Mouse (Mus musculus) midbrain, embryonic 12.5 days (tissue): Measurements from ENCODE around the gene Cpox. TPM values are rescaled to one million over a fixed set of nuclear protein-coding genes. Genes with fewer than 3 reads are reported as not detected.

Experiments used
- ATAC-seq: fragments of 200-750 bp; cut with Nextera tagmentation; 2 replicates; pipeline ENCODE4 v1.8.0; 2017; ENCODE audit warnings: low read depth, moderate TSS enrichment, moderate library complexity; ENCODE audit not compliant: low FRiP score
- H3K27ac ChIP-seq: fragments of 300-500 bp; sonication (generic); replicated peaks from 2 replicates; pipeline ENCODE4 v1.5.1; 2016; ENCODE audit warnings: mild to moderate bottlenecking
- H3K27me3 ChIP-seq: fragments of 300-500 bp; sonication (generic); 2 replicates; pipeline ENCODE4 v1.6.1; 2016; ENCODE audit warnings: mild to moderate bottlenecking
- H3K36me3 ChIP-seq: fragments of 300-500 bp; sonication (generic); 2 replicates; pipeline ENCODE4 v1.6.1; 2016
- H3K4me1 ChIP-seq: fragments of 300-500 bp; sonication (generic); 2 replicates; pipeline ENCODE4 v1.6.1; 2016
- H3K4me2 ChIP-seq: fragments of 300-500 bp; sonication (generic); replicated peaks from 2 replicates; pipeline ENCODE4 v1.6.1; 2016; ENCODE audit warnings: mild to moderate bottlenecking, moderate library complexity
- H3K4me3 ChIP-seq: fragments of 300-500 bp; sonication (generic); 2 replicates; pipeline ENCODE4 v1.5.1; 2016; ENCODE audit warnings: mild to moderate bottlenecking
- H3K9ac ChIP-seq: fragments of 300-500 bp; sonication (generic); replicated peaks from 2 replicates; pipeline ENCODE4 v1.6.1; 2016; ENCODE audit warnings: mild to moderate bottlenecking, moderate library complexity
- H3K9me3 ChIP-seq: fragments of 300-500 bp; sonication (generic); 2 replicates; pipeline ENCODE4 v1.6.1; 2016; ENCODE audit warnings: mild to moderate bottlenecking
- WGBS: fragments of 180-500 bp; shearing (Covaris S2); methylation state at CpG from one replicate; pipeline ENCODE4 v1.1.7; 2016; 5-methylcytosine and 5-hydroxymethylcytosine counted together
- polyA plus RNA-seq: library from polyadenylated mRNA; unstranded; fragments of >200 nt; fragmentation: Nextera tagmentation; extraction: Ambion mirVana; gene quantifications from 2 replicates; pipeline ENCODE4 v1.2.1, GENCODE M21; 2016

Gene Cpox
- 16.6 and 17.2 TPM in 2 replicates for polyA plus RNA-seq

GRCm38 (mm10) chr16:58669917-58670630, at the start of gene Cpox:
TSS of gene Cpox (plus strand) at chr16:58670292.
- H3K4me1 ChIP-seq, result 0 out of 2 replicates have a peak, but pooled peaks cover 7% of the 10 kb centered on the region
- peak within 1 kb of the TSS; percentile 78 for H3K27ac ChIP-seq
- H3K36me3 ChIP-seq, result peaks cover 15% of the 10 kb centered on the region
- H3K9me3 ChIP-seq, result no peaks in the 10 kb centered on the region
- ATAC-seq, result peak; percentile 99
- peak within 1 kb of the TSS; percentile 82 for H3K4me2 ChIP-seq
- WGBS, result under 1% methylated on average over 51 of the region's 51 CpGs
- H3K4me3 ChIP-seq, result peak within 1 kb of the TSS; percentile 73
- peak within 1 kb of the TSS; percentile 71 for H3K9ac ChIP-seq
- H3K27me3 ChIP-seq, result no peaks in the 10 kb centered on the region

GRCm38 (mm10) chr16:58622377-58622776, 47.7 kb upstream of the Cpox start:
- no peak for ATAC-seq
- H3K9ac ChIP-seq, result no peak overlapping the region
- WGBS, result 92% methylated on average over 3 of the region's 3 CpGs

GRCm38 (mm10) chr16:58623114-58623513, 47.0 kb upstream of the Cpox start:
- Histone ChIP-seq H3K27me3 (no peaks in the 10 kb centered on the region), H3K4me3 (no peak overlapping the region), H3K27ac (no peak overlapping the region), H3K4me1 (no peaks in the 10 kb centered on the region), H3K4me2 (no peak overlapping the region), H3K9ac (no peak overlapping the region), H3K9me3 (no peaks in the 10 kb centered on the region), H3K36me3 (no peaks in the 10 kb centered on the region)
- 80% methylated on average over 4 of the region's 4 CpGs for WGBS
- no peak for ATAC-seq

More at GRCm38 (mm10) chr16:58622377-58622776, 47.7 kb upstream of the Cpox start:
- Histone ChIP-seq H3K4me2 (no peak overlapping the region), H3K4me1 (no peaks in the 10 kb centered on the region), H3K4me3 (no peak overlapping the region), H3K27ac (no peak overlapping the region), H3K27me3 (no peaks in the 10 kb centered on the region), H3K36me3 (no peaks in the 10 kb centered on the region), H3K9me3 (no peaks in the 10 kb centered on the region)

GRCm38 (mm10) chr16:58623944-58624343, 46.1 kb upstream of the Cpox start:
- Histone ChIP-seq H3K27ac (no peak overlapping the region), H3K4me1 (no peaks in the 10 kb centered on the region), H3K4me3 (no peak overlapping the region), H3K36me3 (no peaks in the 10 kb centered on the region), H3K27me3 (no peaks in the 10 kb centered on the region), H3K9me3 (no peaks in the 10 kb centered on the region), H3K4me2 (no peak overlapping the region), H3K9ac (no peak overlapping the region)
- peak; percentile 54; the same call in 1 of the 2 replicates for ATAC-seq
- WGBS, result 90% methylated on average over 6 of the region's 6 CpGs

- H3K36me3 ChIP-seq, result no peaks in the 10 kb centered on the region
- no peak for ATAC-seq
- no peak overlapping the region for H3K4me2 ChIP-seq
- H3K9me3 ChIP-seq, result no peaks in the 10 kb centered on the region
- WGBS, result 84% methylated on average over 4 of the region's 4 CpGs
- no peaks in the 10 kb centered on the region for H3K27me3 ChIP-seq
- no peak overlapping the region for H3K9ac ChIP-seq
- no peak overlapping the region for H3K27ac ChIP-seq
- H3K4me3 ChIP-seq, result no peak overlapping the region
- no peaks in the 10 kb centered on the region for H3K4me1 ChIP-seq
Measured at GRCm38 (mm10) chr16:58627597-58628335, 42.3 kb upstream of the Cpox start.

- Histone ChIP-seq H3K9ac (no peak overlapping the region), H3K27ac (no peak overlapping the region), H3K9me3 (no peaks in the 10 kb centered on the region), H3K4me2 (no peak overlapping the region), H3K27me3 (no peaks in the 10 kb centered on the region), H3K36me3 (no peaks in the 10 kb centered on the region), H3K4me1 (no peaks in the 10 kb centered on the region), H3K4me3 (no peak overlapping the region)
- ATAC-seq, result no peak
- WGBS, result 92% methylated on average over 2 of the region's 2 CpGs
Measured at GRCm38 (mm10) chr16:58628336-58628680, 41.8 kb upstream of the Cpox start.

GRCm38 (mm10) chr16:58628968-58629367, 41.1 kb upstream of the Cpox start:
- Histone ChIP-seq H3K27ac (no peak overlapping the region), H3K4me2 (no peak overlapping the region), H3K9me3 (no peaks in the 10 kb centered on the region), H3K4me1 (no peaks in the 10 kb centered on the region), H3K27me3 (no peaks in the 10 kb centered on the region), H3K36me3 (no peaks in the 10 kb centered on the region), H3K9ac (no peak overlapping the region), H3K4me3 (no peak overlapping the region)
- ATAC-seq, result no peak
- WGBS, result 96% methylated on average over 5 of the region's 5 CpGs

- H3K4me3 ChIP-seq, result no peak overlapping the region
- no peaks in the 10 kb centered on the region for H3K27me3 ChIP-seq
- no peak overlapping the region for H3K9ac ChIP-seq
- no peaks in the 10 kb centered on the region for H3K4me1 ChIP-seq
- no peak overlapping the region for H3K4me2 ChIP-seq
- H3K27ac ChIP-seq, result no peak overlapping the region
- WGBS, result 71% methylated on average over 2 of the region's 2 CpGs
- H3K36me3 ChIP-seq, result no peaks in the 10 kb centered on the region
- no peaks in the 10 kb centered on the region for H3K9me3 ChIP-seq
- ATAC-seq, result no peak
Measured at GRCm38 (mm10) chr16:58629736-58630135, 40.4 kb upstream of the Cpox start.

- H3K27me3 ChIP-seq, result no peaks in the 10 kb centered on the region
- no peak overlapping the region for H3K4me2 ChIP-seq
- WGBS, result 65% methylated on average over 2 of the region's 2 CpGs
- H3K4me3 ChIP-seq, result no peak overlapping the region
- ATAC-seq, result no peak
- H3K9me3 ChIP-seq, result no peaks in the 10 kb centered on the region
- no peak overlapping the region for H3K27ac ChIP-seq
- H3K36me3 ChIP-seq, result no peaks in the 10 kb centered on the region
- H3K4me1 ChIP-seq, result no peaks in the 10 kb centered on the region
- H3K9ac ChIP-seq, result no peak overlapping the region
Measured at GRCm38 (mm10) chr16:58635866-58636265, 34.2 kb upstream of the Cpox start.

- no peak overlapping the region for H3K27ac ChIP-seq
- WGBS, result 77% methylated on average over 4 of the region's 4 CpGs
Measured at GRCm38 (mm10) chr16:58637448-58637847, 32.6 kb upstream of the Cpox start.

GRCm38 (mm10) chr16:58638016-58638415, 32.1 kb upstream of the Cpox start:
- H3K27ac ChIP-seq, result no peak overlapping the region
- no peaks in the 10 kb centered on the region for H3K4me1 ChIP-seq
- WGBS, result 84% methylated on average over 7 of the region's 7 CpGs
- no peaks in the 10 kb centered on the region for H3K9me3 ChIP-seq
- H3K4me2 ChIP-seq, result no peak overlapping the region
- no peaks in the 10 kb centered on the region for H3K27me3 ChIP-seq
- H3K36me3 ChIP-seq, result no peaks in the 10 kb centered on the region
- ATAC-seq, result no peak
- no peak overlapping the region for H3K9ac ChIP-seq
- H3K4me3 ChIP-seq, result no peak overlapping the region

More at GRCm38 (mm10) chr16:58637448-58637847, 32.6 kb upstream of the Cpox start:
- Histone ChIP-seq H3K4me1 (no peaks in the 10 kb centered on the region), H3K9ac (no peak overlapping the region), H3K9me3 (no peaks in the 10 kb centered on the region), H3K4me2 (no peak overlapping the region), H3K4me3 (no peak overlapping the region), H3K27me3 (no peaks in the 10 kb centered on the region), H3K36me3 (no peaks in the 10 kb centered on the region)
- ATAC-seq, result no peak

- Histone ChIP-seq H3K4me1 (no peaks in the 10 kb centered on the region), H3K9me3 (no peaks in the 10 kb centered on the region), H3K27ac (no peak within 1 kb of the TSS), H3K27me3 (no peaks in the 10 kb centered on the region), H3K4me3 (no peak within 1 kb of the TSS), H3K9ac (no peak within 1 kb of the TSS), H3K4me2 (no peak within 1 kb of the TSS), H3K36me3 (no peaks in the 10 kb centered on the region)
- no peak for ATAC-seq
- 81% methylated on average over 3 of the region's 3 CpGs for WGBS
Measured at GRCm38 (mm10) chr16:58638689-58639175, 31.4 kb upstream of the Cpox start, which contains the start of gene E330017A01Rik. TSS of gene E330017A01Rik (minus strand) at chr16:58638739.
